Comparison of ENCODE assay signal across 34 mouse cellular contexts in genomic region chr9:45066735-45067134, GRCm38 (mm10). TPM values are rescaled to one million over a fixed set of nuclear protein-coding genes. Genes with fewer than 3 reads are reported as not detected.
"Had no signal": no experiment of that assay in that cellular context is flagged by ENCODE, and none has a peak within 500 bp of the region (broad histone marks: within the 10 kb centered on the region; RNA-seq: fewer than 3 reads in every experiment).

No protein-coding gene starts in this region.

- H3K9ac ChIP-seq: heart, embryonic 13.5 days; heart, embryonic 15.5 days; hindbrain, embryonic 14.5 days; intestine, embryonic 15.5 days; limb, embryonic 12.5 days had no signal

- DNase-seq: gastrocnemius, postnatal 25 days; heart, adult 11 months; heart, adult 2 months; heart, postnatal 14 days; heart, postnatal 36 days; kidney, adult 18-20 months; kidney, adult 8-10 months; kidney, postnatal 10 days; kidney, postnatal 25 days; kidney, postnatal 4 days; liver had no signal

- H3K36me3 ChIP-seq: heart, embryonic 13.5 days; heart, embryonic 15.5 days; intestine, embryonic 15.5 days; limb, embryonic 10.5 days; limb, embryonic 12.5 days had no signal

- H3K27ac ChIP-seq: heart, adult 2 months; heart, embryonic 13.5 days; heart, embryonic 15.5 days; hindbrain, embryonic 14.5 days; intestine, embryonic 15.5 days; layer of hippocampus, adult 2 months; left cerebral cortex, adult 2 months; limb, embryonic 10.5 days; limb, embryonic 12.5 days had no signal

- H3K4me3 ChIP-seq: heart, adult 2 months; heart, embryonic 13.5 days; heart, embryonic 15.5 days; intestine, embryonic 15.5 days; layer of hippocampus, adult 2 months; left cerebral cortex, adult 2 months; limb, embryonic 10.5 days; limb, embryonic 12.5 days had no signal

- H3K9me3 ChIP-seq: heart, embryonic 13.5 days; heart, embryonic 15.5 days; intestine, embryonic 15.5 days; limb, embryonic 10.5 days; limb, embryonic 12.5 days had no signal

- ATAC-seq: hindbrain, embryonic 16.5 days; inflammation-experienced regulatory T-cells, adult 6 months; intestine, embryonic 15.5 days; intestine, postnatal 0 days had no signal

- H3K4me1 ChIP-seq: heart, embryonic 13.5 days; heart, embryonic 15.5 days; intestine, embryonic 15.5 days; limb, embryonic 10.5 days; limb, embryonic 12.5 days had no signal

- H3K4me2 ChIP-seq: heart, embryonic 11.5 days; heart, embryonic 13.5 days; heart, embryonic 15.5 days; hindbrain, embryonic 14.5 days; intestine, embryonic 15.5 days; limb, embryonic 12.5 days; liver, embryonic 11.5 days had no signal

- H3K27me3 ChIP-seq: intestine, embryonic 15.5 days; limb, embryonic 12.5 days had no signal

RNA-seq across cellular contexts. Expression of gene Jaml, which starts 12.2 kb away (rescaled TPM):
- total RNA-seq: layer of hippocampus, postnatal 10 days had no signal
- polyA plus RNA-seq: hindbrain, embryonic 14.5 days; kidney, embryonic 14.5 days had no signal

RNA-seq across cellular contexts. Expression of gene Mpzl2, which starts 27.1 kb away (rescaled TPM):
- polyA plus RNA-seq: inflammation-experienced regulatory T-cells, adult 6 months had no signal

RNA-seq across cellular contexts. Expression of gene Scn2b, which starts 50.8 kb away (rescaled TPM):
- total RNA-seq: hematopoietic stem cell, adult 5-6 weeks had no signal

RNA-seq across cellular contexts. Expression of gene Cd3e, which starts 57.3 kb away (rescaled TPM):
- total RNA-seq: gastrocnemius, adult 18-20 months; gastrocnemius, adult 8-10 months; layer of hippocampus, adult 2 months; layer of hippocampus, postnatal 10 days; layer of hippocampus, postnatal 25 days; left cerebral cortex, adult 2 months; left cerebral cortex, postnatal 14 days; left cerebral cortex, postnatal 36 days had no signal
- polyA plus RNA-seq: heart, embryonic 11.5 days; hindbrain, embryonic 11.5 days; kidney, embryonic 14.5 days; kidney, embryonic 16.5 days; limb, embryonic 10.5 days; liver, embryonic 11.5 days had no signal
